Comparison of ENCODE assay signal across 8 mouse cellular contexts in the genomic region with DNA sequence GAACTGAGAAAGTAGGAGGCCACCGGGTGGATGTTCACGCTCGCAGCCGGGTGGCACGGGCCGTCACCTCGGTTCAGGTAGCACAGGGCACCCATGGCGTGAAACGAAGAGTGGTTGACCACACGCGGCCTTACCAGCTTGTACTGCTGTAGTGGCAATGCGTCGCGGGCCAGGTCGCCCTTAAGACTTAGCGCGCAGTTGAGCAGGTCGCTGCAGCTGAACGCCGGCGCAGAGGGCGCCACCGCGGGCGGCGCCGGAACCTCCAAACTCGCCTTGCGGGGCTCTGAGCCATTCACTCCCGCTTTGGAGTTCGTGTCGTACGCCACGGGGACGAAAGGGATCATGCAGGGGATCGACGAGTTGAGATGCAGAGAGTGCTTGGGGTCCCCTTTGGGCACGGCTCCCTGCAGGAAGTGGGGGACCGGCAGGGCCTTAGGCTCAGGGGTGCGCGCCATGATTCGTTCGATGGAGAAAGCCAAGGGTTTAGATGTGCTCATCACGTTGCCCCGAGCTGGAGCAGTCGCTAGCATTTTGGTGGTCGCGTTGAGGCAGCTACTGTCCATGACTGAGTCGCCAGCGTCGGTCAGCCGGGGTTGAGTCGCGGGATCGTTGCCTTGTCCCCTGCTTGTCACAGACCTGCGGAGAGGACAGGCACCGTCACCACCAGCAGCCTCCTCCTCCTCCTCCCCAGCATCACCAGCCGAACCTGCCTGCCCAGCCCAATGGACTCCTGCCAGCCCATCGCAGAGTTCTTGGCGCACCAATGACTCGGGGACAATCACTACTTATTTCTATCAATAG. TPM values are rescaled to one million over a fixed set of nuclear protein-coding genes. Genes with fewer than 3 reads are reported as not detected.
DNase-seq lines count a peak whose midpoint lies in the region; ATAC-seq and TF ChIP-seq lines count a peak whose summit lies in the region.
"Had no signal": no experiment of that assay in that cellular context is flagged by ENCODE, and none has a peak within 500 bp of the region (broad histone marks: within the 10 kb centered on the region; RNA-seq: fewer than 3 reads in every experiment).

No protein-coding gene starts in this region.

- no peak for ATAC-seq in lung, postnatal 0 days
- ATAC-seq in forebrain, embryonic 11.5 days (replicated peaks; ENCODE audit: low FRiP score) = peak; percentile 64
- 0 out of 2 replicates have a peak, but pooled peaks have one; percentile 31 for ATAC-seq in limb, embryonic 14.5 days (ENCODE audit: low FRiP score, low read depth)
- ATAC-seq in stomach, embryonic 15.5 days (ENCODE audit: insufficient read depth, low FRiP score, low read depth) = no peak

- H3K4me3 ChIP-seq in lung, postnatal 0 days (ENCODE audit: low read depth, low read length) = peak overlapping the region; percentile 20
- H3K4me3 ChIP-seq in forebrain, embryonic 11.5 days (ENCODE audit: low read depth, low read length) = peak overlapping the region; percentile 66
- peak overlapping the region; percentile 42 for H3K4me3 ChIP-seq in limb, embryonic 14.5 days (replicated peaks; ENCODE audit: low read length)
- peak overlapping the region; percentile 18 for H3K4me3 ChIP-seq in stomach, embryonic 15.5 days (replicated peaks)
- H3K4me3 ChIP-seq: erythroblast, embryonic 14.5 days had no signal

- whole genome bisulfite sequencing in lung, postnatal 0 days = 1% methylated on average over 61 of the region's 61 CpGs
- under 1% methylated on average over 61 of the region's 61 CpGs for WGBS in forebrain, embryonic 11.5 days
- under 1% methylated on average over 55 of the region's 61 CpGs for WGBS in limb, embryonic 14.5 days
- WGBS in stomach, embryonic 15.5 days = under 1% methylated on average over 61 of the region's 61 CpGs

- TF ChIP-seq EP300 in lung, postnatal 0 days (IDR thresholded peaks at IDR 0.05) = no peak

- no peak overlapping the region for H3K9ac ChIP-seq in lung, postnatal 0 days (replicated peaks; ENCODE audit: low read depth)
- peak overlapping the region; percentile 91 for H3K9ac ChIP-seq in forebrain, embryonic 11.5 days (ENCODE audit: low read length)
- no peak overlapping the region for H3K9ac ChIP-seq in limb, embryonic 14.5 days (ENCODE audit: low read depth, low read length, severe bottlenecking)
- H3K9ac ChIP-seq in stomach, embryonic 15.5 days = no peak overlapping the region

- no peaks in the 10 kb centered on the region for H3K4me1 ChIP-seq in lung, postnatal 0 days (ENCODE audit: insufficient read depth, low read depth, low read length)
- H3K4me1 ChIP-seq in forebrain, embryonic 11.5 days (replicated peaks; ENCODE audit: control insufficient read depth, insufficient read depth, low read length) = peaks cover 15% of the 10 kb centered on the region; the same call in 1 of the 2 replicates
- peaks cover 13% of the 10 kb centered on the region; the same call in 1 of the 2 replicates for H3K4me1 ChIP-seq in limb, embryonic 14.5 days (ENCODE audit: control insufficient read depth, insufficient read depth, low read length)
- peaks cover 22% of the 10 kb centered on the region for H3K4me1 ChIP-seq in stomach, embryonic 15.5 days

- no peak overlapping the region for H3K27ac ChIP-seq in lung, postnatal 0 days (ENCODE audit: low read length)
- peak overlapping the region; percentile 86 for H3K27ac ChIP-seq in forebrain, embryonic 11.5 days (ENCODE audit: low read depth, low read length)
- no peak overlapping the region for H3K27ac ChIP-seq in limb, embryonic 14.5 days (replicated peaks; ENCODE audit: low read depth, low read length)
- no peak overlapping the region for H3K27ac ChIP-seq in stomach, embryonic 15.5 days

- no peak for TF ChIP-seq CTCF in lung, postnatal 0 days (IDR thresholded peaks at IDR 0.05)

- H3K9me3 ChIP-seq in lung, postnatal 0 days (ENCODE audit: low read length) = no peaks in the 10 kb centered on the region
- H3K9me3 ChIP-seq in forebrain, embryonic 11.5 days (ENCODE audit: control insufficient read depth, low read length) = no peaks in the 10 kb centered on the region
- H3K9me3 ChIP-seq in limb, embryonic 14.5 days (ENCODE audit: control insufficient read depth, low read length) = no peaks in the 10 kb centered on the region
- H3K9me3 ChIP-seq in stomach, embryonic 15.5 days = no peaks in the 10 kb centered on the region

- DNase-seq in lung, postnatal 0 days (ENCODE audit: low spot score) = no peak
- no peak for DNase-seq in lung, postnatal 36 days
- peak; percentile 80 for DNase-seq in forebrain, embryonic 11.5 days (ENCODE audit: low spot score)
- DNase-seq in limb, embryonic 14.5 days (ENCODE audit: low spot score) = no peak
- no peak for DNase-seq in layer of hippocampus, adult 11-12 months (ENCODE audit: low spot score)
- DNase-seq in ovary, adult 18-20 months (ENCODE audit: low spot score) = no peak

- no peaks in the 10 kb centered on the region for H3K36me3 ChIP-seq in lung, postnatal 0 days (ENCODE audit: insufficient read depth, low read length)
- H3K36me3 ChIP-seq in forebrain, embryonic 11.5 days (ENCODE audit: control insufficient read depth, insufficient read depth, low read length) = no peaks in the 10 kb centered on the region
- no peaks in the 10 kb centered on the region for H3K36me3 ChIP-seq in limb, embryonic 14.5 days (ENCODE audit: control insufficient read depth, insufficient read depth, low read length)
- H3K36me3 ChIP-seq in stomach, embryonic 15.5 days = no peaks in the 10 kb centered on the region

- H3K27me3 ChIP-seq in lung, postnatal 0 days (replicated peaks; ENCODE audit: insufficient read depth, low read length) = peaks cover 76% of the 10 kb centered on the region
- H3K27me3 ChIP-seq in forebrain, embryonic 11.5 days (ENCODE audit: control insufficient read depth, insufficient read depth, low read length) = peaks cover 16% of the 10 kb centered on the region
- peaks cover 91% of the 10 kb centered on the region for H3K27me3 ChIP-seq in limb, embryonic 14.5 days (ENCODE audit: control insufficient read depth, insufficient read depth, low read length)
- H3K27me3 ChIP-seq in stomach, embryonic 15.5 days (replicated peaks) = peaks cover 81% of the 10 kb centered on the region

- no peak for TF ChIP-seq POLR2A in limb, embryonic 14.5 days (IDR thresholded peaks at IDR 0.05; ENCODE audit: borderline replicate concordance, extremely low read depth, insufficient read depth, insufficient read length)

- peak overlapping the region; percentile 14; the same call in 1 of the 2 replicates for H3K4me2 ChIP-seq in lung, postnatal 0 days (replicated peaks; ENCODE audit: low read depth, low read length)
- H3K4me2 ChIP-seq in forebrain, embryonic 11.5 days (ENCODE audit: low read depth, low read length, severe bottlenecking) = peak overlapping the region; percentile 75
- peak overlapping the region; percentile 39 for H3K4me2 ChIP-seq in limb, embryonic 14.5 days (replicated peaks; ENCODE audit: low read depth, low read length, severe bottlenecking)
- H3K4me2 ChIP-seq in stomach, embryonic 15.5 days = peak overlapping the region; percentile 65

RNA-seq across cellular contexts. Expression of a gene that starts 0.5 kb away (rescaled TPM):
- polyA plus RNA-seq in lung, postnatal 0 days (2015; fragmentation: Nextera tagmentation; extraction: Ambion mirVana) = not detected in 2 replicates
- polyA plus RNA-seq in forebrain, embryonic 11.5 days (2014; fragmentation: Nextera tagmentation; extraction: Ambion mirVana) = 34.9 and 37.0 TPM in 2 replicates
- polyA plus RNA-seq in limb, embryonic 14.5 days (2012; rRNA removed) = 0.05 and 0.11 TPM in 2 replicates
- not detected in 2 replicates for polyA plus RNA-seq in limb, embryonic 14.5 days (2014; fragmentation: Nextera tagmentation; extraction: Ambion mirVana)
- not detected in 2 replicates for polyA plus RNA-seq in stomach, embryonic 15.5 days (2015; fragmentation: Nextera tagmentation; extraction: Ambion mirVana)
- polyA plus RNA-seq: erythroblast, embryonic 14.5 days had no signal

Comparison
In these comparisons a context has a peak if more than half of its experiments do, and no peak if none do; other contexts are left out.
1. ATAC-seq: peak in forebrain, embryonic 11.5 days (single experiment) and limb, embryonic 14.5 days (single experiment); none in lung, postnatal 0 days (single experiment) and stomach, embryonic 15.5 days (single experiment).
2. H3K4me2 ChIP-seq: peak in every context shown above with its lines; median percentile 75 in forebrain, embryonic 11.5 days; 65 in stomach, embryonic 15.5 days; 39 in limb, embryonic 14.5 days; 14 in lung, postnatal 0 days.
3. RNA of a gene that starts 0.5 kb away (polyA plus RNA-seq): 34.9 to 37.0 TPM in forebrain, embryonic 11.5 days; 0.05 to 0.11 TPM in limb, embryonic 14.5 days, not detected in stomach, embryonic 15.5 days and not detected in lung, postnatal 0 days; every median in the first group is over 10 times any median in the second.
4. Peak in every context shown above with its lines, with median percentiles within 50 percentile points of each other: H3K4me3 ChIP-seq.